Mouse (Mus musculus) WW6 (cell line): ENCODE data around the gene Slc15a5.
"Not testable (repeated sequence)": the region's sequence is repeated elsewhere in the genome, so short reads cannot be mapped to it uniquely, and the experiment has no call there.

ENCODE experiments used
- DNase-seq: peaks from one replicate; pipeline ENCODE4 v3.0.0-alpha.2; 2013; ENCODE audit warnings: low read depth, low spot score

Slc15a5 gene

DNA sequence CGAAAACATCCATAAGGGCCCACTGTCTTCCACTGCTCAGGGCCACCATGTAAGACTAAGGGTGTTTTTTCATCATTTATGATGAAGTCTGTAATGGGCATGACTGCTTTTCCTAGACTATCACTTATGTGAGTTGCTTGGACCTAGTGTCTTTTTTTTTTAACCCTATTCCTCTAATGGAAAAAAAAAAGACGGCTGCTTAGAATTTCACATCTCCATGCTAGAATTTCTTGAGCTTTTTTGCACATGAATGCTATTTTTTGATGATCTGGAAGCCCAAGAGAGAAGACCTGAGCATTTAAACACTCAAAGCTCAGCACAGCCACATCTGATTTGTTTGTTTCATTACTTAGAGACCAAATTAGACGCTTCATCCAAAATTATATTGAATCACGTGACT lies at the start of gene Slc15a5:
Gene Slc15a5 (minus strand): TSS at position 101 of the 400 bp plus-strand sequence.
- no peak for DNase-seq

DNA sequence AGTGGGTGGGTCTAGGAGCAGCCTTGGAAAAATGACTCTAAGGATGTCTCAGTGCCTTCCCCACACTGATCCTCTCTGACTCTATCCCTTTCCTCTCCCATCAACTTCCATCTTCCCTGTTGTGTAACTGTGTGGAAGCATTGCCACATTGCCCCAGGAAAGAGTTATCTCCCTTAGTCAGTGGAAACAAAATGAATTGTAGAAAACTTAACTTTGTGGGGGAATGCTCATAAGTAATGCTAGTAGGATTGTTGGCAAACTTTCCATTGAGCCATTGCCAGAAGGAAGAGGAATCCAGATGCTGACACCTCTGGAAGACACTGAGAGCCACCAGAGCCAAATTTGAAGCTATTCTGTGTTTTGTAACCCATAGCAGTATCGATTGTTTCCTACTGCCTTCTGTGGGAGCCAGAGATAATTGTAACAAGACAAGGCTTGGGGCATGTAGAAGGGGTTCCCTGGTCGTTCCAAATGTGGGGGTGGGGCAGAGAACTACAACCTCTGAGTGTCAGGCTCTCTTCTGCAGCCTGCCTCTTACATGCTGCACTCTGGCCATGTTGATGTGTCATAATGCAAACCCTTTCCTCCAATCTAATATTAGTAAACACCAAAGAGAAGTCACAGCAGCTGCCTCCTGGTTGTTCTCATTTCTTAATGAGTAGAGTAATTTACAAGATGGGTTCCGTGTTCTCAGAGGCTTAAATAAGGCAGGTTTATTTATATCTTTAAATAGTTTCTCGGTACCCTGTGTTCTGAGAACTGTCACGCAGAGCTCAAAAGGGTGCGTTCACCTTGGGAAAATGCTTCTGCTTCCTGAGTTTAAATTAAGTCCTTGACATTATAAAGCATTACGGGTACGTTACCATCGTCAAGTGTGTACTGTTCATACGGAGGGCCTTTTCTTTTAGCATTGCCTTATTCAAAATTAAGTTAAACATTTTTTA lies 48.9 kb upstream of the Slc15a5 start:
- no peak for DNase-seq

DNA sequence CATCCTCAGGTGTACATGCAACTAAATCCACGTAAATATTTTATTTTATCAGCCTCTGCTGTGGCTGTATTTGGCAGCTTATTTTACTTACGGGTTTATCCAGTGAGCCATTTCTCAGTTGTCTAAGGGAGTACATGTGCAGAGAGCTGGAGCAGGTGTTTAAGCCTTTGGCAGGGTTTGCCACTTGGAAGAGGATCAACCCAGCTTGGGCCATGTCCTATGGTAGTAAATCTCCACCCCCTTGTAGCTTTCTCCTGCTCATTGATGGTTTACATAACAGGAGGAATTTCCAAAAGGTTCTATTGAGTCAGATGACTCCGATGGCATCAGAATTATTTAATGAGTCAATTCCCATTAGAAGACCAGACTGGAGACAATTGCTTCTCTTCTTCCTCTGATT lies 37.8 kb upstream of the Slc15a5 start:
- no peak for DNase-seq

DNA sequence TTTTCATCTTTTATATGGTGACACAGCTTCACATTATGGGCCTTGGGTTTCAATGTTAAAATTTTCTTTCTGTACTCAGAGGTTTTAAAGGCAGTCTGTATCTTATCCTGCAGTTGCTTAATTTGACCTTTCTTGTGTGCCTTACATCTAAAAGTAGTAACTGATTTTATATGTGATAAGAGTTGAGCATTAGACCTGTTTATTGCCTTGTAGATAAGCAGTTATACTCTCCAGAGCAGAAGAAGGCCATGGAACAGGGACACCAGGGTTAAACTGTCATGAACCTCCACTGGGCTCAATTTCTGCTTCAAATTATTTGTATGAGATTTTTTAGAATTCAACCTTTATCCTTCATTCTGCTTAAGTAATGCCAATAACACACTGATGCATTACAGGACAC lies 24.8 kb upstream of the Slc15a5 start:
- no peak for DNase-seq

DNA sequence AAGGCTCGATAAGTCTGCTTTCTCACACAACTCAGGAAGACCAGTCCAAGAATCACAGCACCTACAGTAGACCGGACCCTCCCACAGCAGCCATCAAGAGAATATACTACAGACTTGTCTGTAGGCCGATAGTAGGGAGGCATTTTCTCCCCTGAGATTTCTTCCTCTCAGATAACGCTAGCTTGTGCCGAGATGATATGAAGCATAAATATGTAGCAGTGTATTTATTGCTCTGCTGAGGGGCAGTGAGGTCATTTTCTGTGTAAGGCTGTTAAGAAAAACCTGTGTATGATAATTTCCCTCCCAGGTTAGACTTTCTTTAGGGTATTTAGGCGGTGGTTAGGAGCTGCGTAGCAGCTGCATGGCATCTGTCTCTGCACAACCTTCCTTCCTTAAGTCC lies 23.2 kb upstream of the Slc15a5 start:
- no peak for DNase-seq

DNA sequence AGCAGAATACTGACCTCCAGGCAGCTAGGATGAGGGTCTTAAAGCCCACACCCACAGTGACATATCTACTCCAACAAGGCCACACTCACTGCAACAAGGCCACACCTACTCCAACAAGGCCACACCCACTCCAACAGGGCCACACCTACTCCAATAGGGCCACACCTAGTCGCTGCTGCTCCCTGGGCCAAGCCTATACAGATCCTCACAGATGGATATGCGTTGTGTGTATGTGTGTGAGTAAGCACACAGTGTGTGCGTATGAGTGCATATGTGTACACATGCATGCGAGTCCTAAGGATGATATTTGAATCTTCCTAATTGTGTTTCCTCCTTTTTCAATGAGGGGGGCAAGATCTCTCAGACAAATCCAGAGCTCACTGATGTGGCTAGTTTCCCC lies 22.1 kb upstream of the Slc15a5 start:
- no peak for DNase-seq

DNA sequence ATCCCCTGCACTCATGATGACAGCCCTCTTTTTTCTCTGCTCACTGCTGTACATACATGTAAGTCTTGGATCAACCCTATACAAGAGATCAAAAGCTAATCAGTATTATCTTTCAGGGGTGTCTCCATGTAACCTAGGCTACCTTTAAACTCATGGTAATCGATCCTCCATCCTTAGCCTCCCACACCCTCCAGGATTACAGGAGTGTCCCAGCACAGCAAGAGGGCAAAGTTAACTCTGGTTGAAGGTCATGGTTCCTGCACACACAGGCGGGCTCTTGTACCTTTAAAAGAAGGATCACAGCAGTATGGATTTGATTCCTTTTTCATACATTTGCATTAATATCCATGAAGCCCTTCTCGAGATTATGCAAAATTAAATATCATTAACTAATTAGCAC lies 19.9 kb upstream of the Slc15a5 start:
- DNase-seq, result no peak

DNA sequence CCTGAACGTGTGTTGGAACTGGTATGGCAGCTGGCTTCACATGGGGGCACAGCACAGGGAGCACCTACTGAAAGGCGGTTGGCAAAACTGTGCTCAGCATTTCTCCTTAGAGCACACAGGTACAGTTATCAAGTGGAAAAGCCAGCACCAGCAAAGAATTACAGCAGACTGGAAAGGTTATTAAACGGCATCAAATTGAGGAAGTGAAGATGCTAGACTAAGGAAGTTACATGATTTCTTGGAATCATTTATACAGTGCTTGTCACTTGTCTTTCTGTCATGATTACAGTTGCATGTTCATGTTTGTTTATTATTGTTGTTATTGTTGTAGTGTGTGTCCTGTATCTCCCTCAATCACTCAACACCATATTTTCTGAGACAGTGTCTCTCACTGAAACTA lies 15.3 kb upstream of the Slc15a5 start:
- no peak for DNase-seq

DNA sequence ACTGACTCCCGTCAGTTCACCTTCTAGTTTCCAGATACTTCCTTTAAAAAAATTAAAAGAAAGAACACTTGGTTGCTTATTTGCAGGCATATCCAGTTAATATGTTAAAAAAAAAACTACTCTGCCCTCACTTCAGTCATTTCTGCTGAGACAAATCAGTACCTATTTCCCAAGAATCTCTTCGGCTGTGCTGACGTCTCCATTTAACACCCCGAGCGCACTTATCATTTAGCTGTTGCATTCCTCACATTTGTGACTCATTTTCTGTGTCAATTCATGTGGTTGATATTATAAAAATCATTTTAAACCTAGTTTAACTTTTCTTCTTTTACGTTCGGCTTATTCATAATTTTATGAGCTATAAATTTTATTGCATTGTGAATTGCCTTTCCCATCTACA lies 12.7 kb upstream of the Slc15a5 start:
- no peak for DNase-seq

DNA sequence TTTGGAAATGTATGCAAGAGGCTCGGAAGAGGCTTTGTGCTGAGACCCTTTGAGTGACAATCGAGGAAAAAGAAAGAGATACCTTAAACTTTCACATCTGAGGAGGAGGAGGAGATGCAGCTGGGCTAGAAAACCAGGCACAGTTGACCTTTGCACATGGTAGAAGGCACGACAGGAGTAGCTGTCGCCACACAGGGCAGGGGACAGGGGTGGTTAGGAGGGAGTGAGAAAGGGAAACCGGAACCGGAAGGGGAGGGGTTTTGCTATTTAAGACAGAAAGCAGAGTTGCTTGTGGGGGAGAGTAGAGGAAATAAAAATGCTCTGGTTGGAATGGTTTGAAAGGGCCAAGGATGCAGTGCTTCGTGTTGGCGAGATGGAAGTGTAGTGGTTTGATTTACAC lies 9.4 kb upstream of the Slc15a5 start:
- no peak for DNase-seq

DNA sequence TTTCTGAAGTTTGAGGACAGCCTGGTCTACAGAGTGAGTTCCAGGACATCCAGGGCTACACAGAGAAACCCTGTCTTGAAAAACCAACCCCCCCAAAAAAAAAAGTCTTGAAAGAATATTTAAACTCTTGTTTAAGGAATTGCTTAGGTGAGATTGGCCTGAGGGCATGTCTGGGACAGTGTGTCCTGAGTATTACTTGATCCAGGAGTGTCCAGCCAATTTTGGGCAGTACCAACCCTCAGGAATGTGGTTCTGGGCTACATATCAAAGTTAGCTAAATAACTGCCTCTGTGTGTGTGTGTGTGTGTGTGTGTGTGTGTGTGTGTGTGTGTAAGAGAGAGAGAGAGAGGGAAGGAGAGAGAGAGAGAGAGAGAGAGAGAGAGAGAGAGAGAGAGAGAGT lies 6.7 kb upstream of the Slc15a5 start:
- DNase-seq, result not testable (repeated sequence)

DNA sequence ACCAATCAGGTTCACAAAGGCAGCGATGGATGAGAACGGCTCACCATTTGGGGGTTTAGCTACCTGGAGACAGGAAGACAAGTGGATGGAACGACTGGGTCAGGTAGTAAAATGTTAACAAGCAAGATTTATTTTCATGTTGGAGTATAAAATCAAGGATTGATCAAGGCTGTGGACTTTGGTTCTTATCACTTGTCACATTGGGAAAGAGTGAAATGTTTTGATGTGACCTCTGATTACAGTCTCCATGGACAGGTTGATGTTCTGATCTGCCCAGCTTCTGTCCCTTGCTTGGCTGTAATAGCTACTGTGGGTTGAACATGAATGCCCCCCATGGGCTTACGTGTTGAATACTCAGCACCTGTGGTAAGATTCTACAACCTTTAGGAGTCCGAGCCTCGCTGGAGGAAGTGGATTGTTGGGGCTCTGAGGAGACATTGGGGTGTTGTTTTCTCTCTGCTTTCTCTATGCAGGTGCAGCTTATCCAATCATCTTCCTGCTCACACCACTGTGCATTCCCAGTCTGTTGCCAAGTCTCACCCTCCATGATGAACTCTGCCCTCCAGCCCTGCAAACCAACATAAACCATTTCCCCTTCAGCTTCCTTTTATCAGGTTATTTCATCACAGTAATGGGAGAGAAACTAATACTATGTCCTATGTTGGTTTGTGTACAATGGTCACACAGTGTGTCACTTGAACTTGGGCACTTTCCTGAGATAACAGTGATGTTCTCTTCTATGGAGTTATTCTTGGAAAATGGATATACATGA lies 1.2 kb upstream of the Slc15a5 start:
- DNase-seq, result no peak

DNA sequence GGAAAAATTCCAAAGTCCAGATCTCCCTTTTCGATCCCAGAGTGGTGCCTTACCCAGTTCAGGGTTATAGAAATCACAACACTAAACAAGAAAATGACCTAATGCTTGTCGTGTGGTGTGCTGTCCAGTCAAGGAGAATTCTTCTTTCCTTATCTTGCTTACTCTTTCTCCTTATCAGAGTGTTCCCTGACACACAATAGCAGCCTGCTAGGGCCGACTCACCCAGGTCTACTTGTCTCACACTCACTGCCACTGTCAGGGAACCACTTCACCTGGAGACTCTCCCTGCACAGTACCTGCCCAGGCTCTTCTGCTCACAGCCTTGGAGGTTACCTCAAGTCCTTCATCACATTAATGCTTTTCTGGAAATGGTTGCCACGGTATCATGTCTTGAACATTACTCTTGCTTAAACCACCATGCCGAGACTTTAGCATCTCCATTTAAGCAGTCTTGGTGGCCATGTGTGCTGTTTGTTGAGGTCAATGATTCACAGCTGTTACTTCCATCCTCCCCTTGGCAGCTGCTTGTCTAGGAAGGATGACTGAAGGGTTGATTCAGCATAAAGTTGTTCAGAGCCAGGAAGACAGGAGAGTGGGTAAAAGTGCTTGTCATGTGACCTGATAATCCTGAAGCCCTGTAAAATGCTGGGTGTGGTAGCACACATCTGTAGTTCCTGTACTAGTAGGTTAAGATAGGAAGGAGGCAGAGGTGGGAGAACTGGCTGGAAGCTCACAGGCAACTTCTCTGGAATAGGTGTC lies 1.9 kb downstream of the Slc15a5 start:
- DNase-seq, result no peak

DNA sequence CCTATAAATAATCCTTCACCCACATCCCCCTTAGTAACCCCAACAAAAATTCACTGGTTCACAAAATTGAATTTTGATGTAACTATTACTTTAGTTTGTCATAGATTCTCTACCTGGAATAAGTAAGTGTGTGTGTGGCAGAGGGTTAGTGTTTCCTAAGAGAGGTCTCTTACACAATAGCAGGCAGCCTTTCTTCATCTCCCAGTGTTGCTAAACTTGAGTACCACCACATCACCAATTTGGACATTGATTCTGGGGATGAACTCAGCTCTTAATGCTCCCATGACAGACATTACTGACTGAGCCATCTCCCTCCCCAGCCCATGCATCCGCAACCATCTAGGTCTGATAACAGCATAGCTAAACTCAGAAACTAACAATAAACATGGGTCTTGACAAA lies 4.0 kb downstream of the Slc15a5 start:
- DNase-seq, result no peak

DNA sequence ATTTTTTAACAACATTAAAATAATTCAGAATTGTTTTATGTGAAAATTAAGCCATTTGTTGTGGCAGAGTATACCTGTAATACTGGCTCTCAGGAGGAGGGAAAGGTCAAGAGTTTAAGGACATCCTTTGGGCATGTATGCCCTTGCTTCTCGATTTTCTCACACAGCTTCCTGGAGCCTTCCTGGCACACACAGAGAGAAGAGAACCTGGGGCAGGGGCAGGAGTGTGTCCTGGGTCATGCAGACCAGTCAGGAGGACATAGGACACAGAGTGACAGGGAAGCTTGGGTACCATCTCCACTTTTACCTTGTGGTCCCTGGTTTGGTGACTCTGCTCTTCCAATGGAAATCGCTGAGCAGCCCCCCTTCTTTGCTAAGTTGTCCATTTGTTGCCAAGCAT lies 6.2 kb downstream of the Slc15a5 start:
- DNase-seq, result no peak

DNA sequence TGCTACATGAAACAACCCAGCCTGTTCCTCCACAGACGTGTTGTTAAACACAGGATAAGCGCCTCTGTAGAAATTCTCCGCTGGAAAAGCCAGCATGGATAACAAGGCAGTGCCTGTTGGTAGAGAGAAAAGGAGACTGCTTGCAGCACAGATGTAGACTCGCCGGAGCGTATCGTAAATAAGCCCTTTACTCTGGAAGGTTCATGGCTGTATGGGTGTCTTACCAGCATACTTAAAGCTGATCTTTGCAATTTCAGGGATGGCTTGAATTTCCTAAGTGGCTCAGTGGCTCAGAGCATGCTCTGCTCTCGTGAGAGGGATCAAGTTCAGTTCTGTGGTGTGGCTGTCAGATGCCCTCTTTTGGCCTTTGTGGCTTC lies 6.8 kb downstream of the Slc15a5 start:
- DNase-seq, result no peak

DNA sequence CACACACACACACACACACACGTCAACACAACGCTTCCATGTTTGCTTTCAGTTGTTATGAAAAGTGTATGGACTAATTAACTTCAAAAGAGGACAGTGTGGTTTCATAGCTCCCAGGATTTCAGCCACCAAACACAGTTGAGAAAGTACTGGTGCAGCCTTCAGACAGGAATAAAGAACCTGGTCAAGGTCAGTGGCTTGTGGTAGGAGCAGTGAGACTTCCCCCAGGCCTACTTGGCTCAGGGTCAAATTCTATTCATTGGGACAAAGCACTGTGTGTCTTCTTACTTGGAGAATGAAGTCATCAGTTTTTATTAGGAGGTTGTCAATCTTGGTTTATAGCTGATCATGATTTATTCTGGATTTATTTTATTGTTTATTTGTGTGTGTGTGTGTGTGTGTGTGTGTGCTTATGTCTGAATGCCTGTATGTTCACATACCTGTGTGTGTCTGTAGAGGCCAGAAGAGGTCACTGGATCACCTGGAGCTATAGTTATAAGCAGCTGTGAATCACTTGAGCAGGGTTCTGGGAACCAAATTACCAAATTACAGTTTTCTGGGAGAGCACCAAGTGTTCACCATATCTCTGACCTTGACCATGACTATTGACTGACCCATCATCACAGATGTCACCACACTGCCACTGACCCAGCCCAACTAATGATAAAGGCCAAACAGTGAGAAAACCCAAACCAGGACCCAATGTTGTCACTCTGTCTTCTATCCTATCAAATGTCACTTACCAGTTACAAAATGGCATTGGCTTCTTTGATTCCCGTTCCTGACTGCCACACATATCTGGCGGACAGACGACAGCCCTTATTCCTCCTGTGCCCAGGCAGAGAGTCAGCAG lies 7.4 kb downstream of the Slc15a5 start:
- DNase-seq, result no peak

DNA sequence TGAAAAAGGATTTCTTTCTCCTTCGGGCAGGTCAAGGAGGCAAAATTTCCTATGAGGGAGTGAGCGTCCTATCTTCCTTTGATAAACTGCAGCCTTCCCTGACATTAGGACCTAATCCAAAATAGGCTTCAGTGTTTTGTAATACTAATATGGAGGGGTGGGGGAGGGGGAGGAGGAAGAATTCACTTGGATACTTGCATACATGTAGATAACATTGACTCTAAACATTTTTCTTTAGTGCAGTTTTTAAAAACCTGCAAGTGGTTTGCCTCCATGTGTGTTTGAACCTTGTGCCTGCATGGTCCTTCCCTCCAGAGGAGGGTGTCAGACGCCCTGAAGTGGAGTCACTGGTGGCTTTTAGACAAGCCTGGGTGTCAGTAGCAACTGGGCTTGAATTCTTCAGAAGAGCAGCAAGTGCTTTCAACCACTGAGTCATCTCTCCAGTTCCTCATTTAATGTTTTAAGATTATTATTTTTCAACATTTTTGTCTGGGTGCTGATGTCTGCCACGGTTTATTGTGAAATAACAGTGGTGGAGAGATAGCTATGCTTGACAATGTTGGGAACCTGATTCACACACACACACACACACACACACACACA lies 8.1 kb downstream of the Slc15a5 start:
- no peak for DNase-seq

DNA sequence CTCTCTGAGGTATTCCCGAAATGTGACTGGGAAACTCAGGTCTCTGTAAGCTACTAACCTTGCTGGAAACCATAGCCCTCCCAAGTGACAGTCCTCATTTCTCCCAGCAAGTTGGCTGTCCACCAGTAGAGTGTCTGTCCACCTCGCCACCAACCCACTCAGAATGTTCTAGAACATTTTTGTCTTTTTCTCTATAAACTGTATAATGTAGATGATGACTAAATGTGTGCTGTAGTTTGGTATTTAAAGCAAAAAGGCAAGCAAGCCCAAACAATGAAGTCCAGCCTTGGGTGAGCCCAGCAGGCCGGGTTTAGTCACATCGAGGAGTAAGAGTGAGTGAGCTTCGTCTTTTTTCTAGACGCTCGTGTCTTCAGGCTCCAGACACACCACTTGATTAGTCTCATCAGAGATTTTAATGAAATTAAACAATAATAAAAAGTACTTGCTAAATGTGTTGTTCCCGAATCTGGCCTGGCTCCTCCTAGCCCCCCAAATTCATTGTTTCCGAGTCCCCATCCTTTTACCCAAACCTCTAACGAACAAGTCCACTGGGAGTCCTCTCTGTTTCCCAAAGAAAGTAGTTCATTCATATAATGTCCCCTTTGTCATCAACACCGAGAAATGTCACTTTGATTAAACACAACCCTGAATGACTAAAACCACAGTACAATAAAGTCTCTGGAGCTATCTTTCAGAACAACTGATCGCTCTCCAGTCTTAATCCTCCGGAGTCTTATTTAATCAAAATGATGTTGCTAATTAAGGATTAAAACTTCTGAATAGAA lies 8.8 kb downstream of the Slc15a5 start:
- no peak for DNase-seq

DNA sequence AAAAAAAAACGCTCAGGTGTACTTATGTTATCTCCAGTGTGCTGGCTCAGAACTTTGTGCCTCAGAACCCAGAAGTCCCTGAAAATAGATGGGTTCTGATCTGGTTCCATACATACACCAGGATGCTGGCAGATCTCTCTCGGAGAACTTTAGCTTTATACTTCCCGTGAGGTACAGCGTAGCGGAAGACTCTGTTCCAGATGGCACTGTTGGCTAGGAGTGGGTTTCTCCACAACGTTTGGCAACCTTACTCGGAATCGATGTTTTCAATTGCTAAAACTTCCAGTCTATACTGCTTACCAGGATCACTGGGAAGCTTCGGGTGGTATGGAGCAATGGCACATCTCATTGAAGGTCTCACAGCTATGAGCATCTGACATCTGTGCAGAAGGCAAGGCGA lies 9.8 kb downstream of the Slc15a5 start:
- no peak for DNase-seq
